Mouse (Mus musculus) testis, adult 2 months (tissue): Measurements from ENCODE around the gene Fblim1.

Experiments used
- CTCF ChIP-seq: fragments of 200-500 bp; IDR thresholded peaks from 2 replicates; pipeline ENCODE4 v1.5.1; 2012; ENCODE audit warnings: low read depth, mild to moderate bottlenecking, inconsistent platforms, low read length, moderate library complexity; ENCODE audit not compliant: control insufficient read depth, insufficient read depth, insufficient replicate concordance
- POLR2A ChIP-seq: fragments of 200-500 bp; IDR thresholded peaks from 2 replicates; pipeline ENCODE4 v1.6.1; 2012; ENCODE audit warnings: low read depth, mild to moderate bottlenecking, inconsistent platforms, low read length, moderate library complexity; ENCODE audit not compliant: control insufficient read depth

- TF ChIP-seq CTCF, result no peak
- peak; percentile 61 for TF ChIP-seq POLR2A
Observed at GRCm38 (mm10) chr4:141538408-141539212, 67.3 kb downstream of the Fblim1 start, which contains the start of gene Spen.
